Mouse (Mus musculus): ENCODE results near the gene Anxa1. TPM values are rescaled to one million over a fixed set of nuclear protein-coding genes. Genes with fewer than 3 reads are reported as not detected.

Anxa1 gene
- 1,000 to 10,000 TPM; 3,529 to 3,986 TPM for total RNA-seq (2023)

GRCm38 (mm10) chr19:20390455-20390994 is at the start of gene Anxa1:
TSS of gene Anxa1 (minus strand) at chr19:20390944.

Other genes with a start within 250 kb of the Anxa1 start
- gene Aldh1a1, start 101.8 kb upstream of the Anxa1 start, total RNA-seq (2023): 10 to 100 TPM in 1 of 2 experiments, 1 to 10 TPM in 1; 9.9 to 13.1 TPM